Mouse (Mus musculus) E14TG2a.4 (cell line): Measurements from ENCODE around the gene Klc1.

ENCODE experiments used
- CTCF ChIP-seq: conservative IDR thresholded peaks from 2 replicates; pipeline ENCODE4 v1.5.1; 2014; ENCODE audit warnings: low read length
- NANOG ChIP-seq: IDR thresholded peaks from 2 replicates; pipeline ENCODE4 v1.6.1; 2014; ENCODE audit warnings: borderline replicate concordance, low read length, mixed read lengths
- POU5F1 ChIP-seq: IDR thresholded peaks from 2 replicates; pipeline ENCODE4 v1.6.1; 2014; ENCODE audit warnings: low read length, borderline replicate concordance

DNA sequence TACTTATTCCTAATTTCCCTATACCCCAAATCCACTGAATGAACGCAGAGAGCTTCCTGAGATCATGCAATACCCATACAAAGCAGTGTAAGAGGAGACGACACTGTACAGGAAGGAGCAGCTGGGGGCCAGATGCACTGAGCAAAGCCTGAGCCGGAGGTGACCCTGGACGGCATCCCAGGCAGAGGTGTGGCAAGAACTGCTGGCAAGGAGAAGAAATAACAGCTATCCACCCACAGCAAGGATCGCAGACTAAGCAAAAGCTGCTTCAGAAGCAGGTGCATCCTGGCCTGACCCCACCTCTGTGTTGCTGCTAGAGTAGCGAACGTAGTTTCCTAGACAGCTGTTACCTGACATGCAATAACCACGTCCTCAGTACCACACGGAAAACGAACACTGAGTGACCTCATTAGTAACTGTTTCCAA, 94.4 kb downstream of the Klc1 start:
- TF ChIP-seq CTCF = no peak
- TF ChIP-seq POU5F1 = no peak
- no peak for TF ChIP-seq NANOG
